Mouse (Mus musculus): ENCODE measurements at regions not wholly inside any gene's neighbourhood (a gene's known extent, or its start where the extent isn't known, plus 50 kb on each side); places are given as distances from the start of the nearest gene placed in this dataset.

DNA sequence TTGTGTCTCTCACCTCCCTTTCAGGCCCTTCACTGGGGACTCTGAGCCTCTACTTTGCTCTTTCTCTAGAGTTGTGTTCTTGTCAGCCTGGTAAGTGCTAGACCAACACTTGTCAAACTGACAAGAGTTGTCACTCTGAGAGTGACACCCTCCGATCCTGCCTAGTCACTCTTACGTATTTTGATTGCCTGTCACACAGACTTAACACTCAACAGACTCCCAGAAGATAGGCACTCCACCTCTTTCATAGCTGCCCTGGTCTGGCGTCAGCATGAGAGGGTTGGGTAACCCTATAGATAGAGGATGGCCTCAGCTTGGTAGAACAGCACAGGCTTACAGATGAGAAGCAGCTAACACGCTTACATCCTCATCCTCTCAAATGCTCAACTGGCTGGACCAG lies 62.0 kb upstream of the Eomes start:
- no peak for DNase-seq (ENCODE audit: low read depth, low spot score)
- no peak for ATAC-seq
- no peak for TF ChIP-seq CTCF (IDR thresholded peaks at IDR 0.05)
- in situ Hi-C loops (cut with MboI; ENCODE audit: low pct_unique_long_range_greater_than_20kb): no loop called here
- H3K27me3 ChIP-seq: peaks cover 14% of the 10 kb centered on the region
- POLR2A ChIA-PET: no interaction called here
- CTCF ChIA-PET: no interaction called here

DNA sequence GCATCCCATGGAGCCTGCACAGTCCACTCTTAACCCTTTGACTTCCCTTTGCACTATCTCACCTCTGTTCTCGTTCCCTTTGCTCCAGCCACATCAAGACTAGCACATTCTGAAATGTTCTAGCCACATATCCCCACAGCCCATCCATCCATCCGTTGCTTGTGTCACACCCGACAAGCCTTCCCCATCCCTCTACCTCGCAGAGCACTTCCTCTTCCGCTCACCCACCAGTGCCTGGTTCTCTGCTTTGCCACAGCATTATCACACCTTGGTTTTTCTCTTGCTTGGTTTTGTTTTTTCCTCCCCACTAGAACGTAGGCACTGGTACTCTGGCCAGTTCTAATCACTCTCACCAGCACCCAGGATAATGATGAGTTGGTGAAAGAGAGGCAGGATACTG lies 61.5 kb upstream of the Eomes start:
- ATAC-seq (no peak), DNase-seq (ENCODE audit: low read depth, low spot score) (no peak)
- ChIA-PET CTCF (no interaction called here), POLR2A (no interaction called here)
- no peak for TF ChIP-seq CTCF (IDR thresholded peaks at IDR 0.05)
- peaks cover 14% of the 10 kb centered on the region for H3K27me3 ChIP-seq
- in situ Hi-C loops (cut with MboI; ENCODE audit: low pct_unique_long_range_greater_than_20kb): no loop called here

DNA sequence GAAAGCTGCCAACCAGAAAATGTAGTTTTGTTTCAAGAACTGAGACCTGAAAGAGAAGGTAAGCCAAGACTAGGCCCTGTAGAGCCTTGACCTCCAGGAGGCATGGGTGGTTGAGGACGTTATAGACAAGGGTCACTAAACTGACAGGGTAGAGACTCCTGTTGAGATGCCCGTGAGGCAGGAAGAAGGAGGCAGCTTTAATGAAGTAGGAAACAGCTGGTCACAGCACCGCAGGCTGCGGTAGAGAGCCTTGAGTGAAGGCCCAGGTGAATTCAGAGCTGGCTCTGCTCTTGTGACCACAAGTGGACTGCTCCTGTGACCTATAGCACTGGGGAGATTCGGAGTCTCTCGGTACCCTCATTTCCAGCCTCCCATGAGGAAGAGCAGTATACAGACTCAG lies 53.7 kb upstream of the Eomes start:
- DNase-seq (ENCODE audit: low read depth, low spot score) (no peak), ATAC-seq (no peak)
- POLR2A ChIA-PET: no interaction called here
- in situ Hi-C loops (cut with MboI; ENCODE audit: low pct_unique_long_range_greater_than_20kb): no loop called here
- CTCF ChIA-PET: no interaction called here
- TF ChIP-seq CTCF (IDR thresholded peaks at IDR 0.05): no peak
- H3K27me3 ChIP-seq: peaks cover 8% of the 10 kb centered on the region

Measured in Patski (cell line).